Mouse (Mus musculus) hindbrain, postnatal 0 days (tissue): ENCODE measurements at regions not wholly inside any gene's neighbourhood (a gene's known extent, or its start where the extent isn't known, plus 50 kb on each side); places are given as distances from the start of the nearest gene placed in this dataset.

ENCODE experiments used
- ATAC-seq: fragments of 200-750 bp; cut with Nextera tagmentation; 2 replicates; pipeline ENCODE4 v1.8.0; 2017; ENCODE audit warnings: mild to moderate bottlenecking, moderate TSS enrichment, moderate library complexity
- DNase-seq: peaks from one replicate; pipeline ENCODE4 v3.0.0-alpha.2; 2015; ENCODE audit warnings: low spot score
- H3K27ac ChIP-seq: fragments of 300-500 bp; sonication (generic); 2 replicates; pipeline ENCODE4 v1.5.1; 2014; ENCODE audit warnings: mild to moderate bottlenecking
- H3K27me3 ChIP-seq: fragments of 300-500 bp; sonication (generic); 2 replicates; pipeline ENCODE4 v1.6.1; 2014; ENCODE audit warnings: low read length, mixed read lengths; ENCODE audit not compliant: insufficient read depth
- H3K36me3 ChIP-seq: fragments of 300-500 bp; sonication (generic); 2 replicates; pipeline ENCODE4 v1.6.1; 2014; ENCODE audit warnings: low read length, mixed read lengths; ENCODE audit not compliant: insufficient read depth
- H3K4me1 ChIP-seq: fragments of 300-500 bp; sonication (generic); 2 replicates; pipeline ENCODE4 v1.6.1; 2014; ENCODE audit warnings: antibody characterized with exemption, low read length, mixed read lengths; ENCODE audit not compliant: insufficient read depth
- H3K4me2 ChIP-seq: fragments of 300-500 bp; sonication (generic); 2 replicates; pipeline ENCODE4 v1.6.1; 2014; ENCODE audit warnings: low read depth, mild to moderate bottlenecking, low read length, moderate library complexity, mixed read lengths
- H3K4me3 ChIP-seq: fragments of 300-500 bp; sonication (generic); 2 replicates; pipeline ENCODE4 v1.5.1; 2014; ENCODE audit warnings: low read length
- H3K9ac ChIP-seq: fragments of 300-500 bp; sonication (generic); replicated peaks from 2 replicates; pipeline ENCODE4 v1.6.1; 2014; ENCODE audit warnings: mild to moderate bottlenecking, low read length, moderate library complexity, mixed read lengths
- H3K9me3 ChIP-seq: fragments of 300-500 bp; sonication (generic); 2 replicates; pipeline ENCODE4 v1.6.1; 2016; ENCODE audit warnings: low read length, mixed read lengths
- CTCF ChIP-seq: IDR thresholded peaks from 2 replicates; pipeline ENCODE4 v1.5.1; 2016; ENCODE audit warnings: antibody characterized with exemption, control low read depth, low read depth
- WGBS: fragments of 180-500 bp; shearing (Covaris S2); extraction: QIAGEN DNeasy Blood & Tissue Kit; methylation state at CpG from one replicate; pipeline ENCODE4 v1.1.7; 2014; 5-methylcytosine and 5-hydroxymethylcytosine counted together

GRCm38 (mm10) chr6:31791547-31791946 lies 227.8 kb upstream of the Podxl start:
- Histone ChIP-seq H3K4me2 (no peak overlapping the region), H3K36me3 (no peaks in the 10 kb centered on the region), H3K27me3 (no peaks in the 10 kb centered on the region), H3K4me3 (no peak overlapping the region), H3K4me1 (no peaks in the 10 kb centered on the region), H3K27ac (no peak overlapping the region), H3K9me3 (no peaks in the 10 kb centered on the region), H3K9ac (no peak overlapping the region)
- TF ChIP-seq CTCF = no peak
- WGBS = 91% methylated on average over 7 of the region's 7 CpGs
- DNase-seq (no peak), ATAC-seq (no peak)

- H3K27me3 ChIP-seq = no peaks in the 10 kb centered on the region
- H3K4me1 ChIP-seq = no peaks in the 10 kb centered on the region
- H3K36me3 ChIP-seq = no peaks in the 10 kb centered on the region
- 39% methylated on average over 2 of the region's 2 CpGs for WGBS
- no peak for ATAC-seq
- DNase-seq = peak; percentile 43
- H3K9me3 ChIP-seq = no peaks in the 10 kb centered on the region
- H3K4me3 ChIP-seq = no peak overlapping the region
- no peak overlapping the region for H3K4me2 ChIP-seq
- no peak for TF ChIP-seq CTCF
- no peak overlapping the region for H3K27ac ChIP-seq
- no peak overlapping the region for H3K9ac ChIP-seq
Measured at GRCm38 (mm10) chr6:31790906-31791305, 227.1 kb upstream of the Podxl start.

- TF ChIP-seq CTCF = no peak
- H3K9me3 ChIP-seq = peaks cover 4% of the 10 kb centered on the region; the same call in 1 of the 2 replicates
- 52% methylated on average over 3 of the region's 3 CpGs for WGBS
- no peaks in the 10 kb centered on the region for H3K27me3 ChIP-seq
- no peaks in the 10 kb centered on the region for H3K4me1 ChIP-seq
- no peak for ATAC-seq
- H3K4me2 ChIP-seq = no peak overlapping the region
- no peak overlapping the region for H3K9ac ChIP-seq
- no peak overlapping the region for H3K27ac ChIP-seq
- no peak for DNase-seq
- H3K36me3 ChIP-seq = no peaks in the 10 kb centered on the region
- H3K4me3 ChIP-seq = no peak overlapping the region
Measured at GRCm38 (mm10) chr6:31776841-31777240, 213.1 kb upstream of the Podxl start.

GRCm38 (mm10) chr6:31771916-31772315 lies 208.1 kb upstream of the Podxl start:
- Histone ChIP-seq H3K9me3 (peaks cover 4% of the 10 kb centered on the region; the same call in 1 of the 2 replicates), H3K36me3 (no peaks in the 10 kb centered on the region), H3K27me3 (no peaks in the 10 kb centered on the region), H3K4me2 (no peak overlapping the region), H3K9ac (no peak overlapping the region), H3K4me3 (no peak overlapping the region), H3K27ac (no peak overlapping the region), H3K4me1 (no peaks in the 10 kb centered on the region)
- DNase-seq (no peak), ATAC-seq (no peak)
- TF ChIP-seq CTCF = no peak
- 93% methylated on average over 2 of the region's 2 CpGs for WGBS

GRCm38 (mm10) chr6:31745589-31745988 lies 181.8 kb upstream of the Podxl start:
- WGBS = 23% methylated on average over 1 of the region's 1 CpGs
- Histone ChIP-seq H3K9ac (no peak overlapping the region), H3K4me3 (no peak overlapping the region), H3K27me3 (no peaks in the 10 kb centered on the region), H3K4me2 (no peak overlapping the region), H3K36me3 (no peaks in the 10 kb centered on the region), H3K4me1 (no peaks in the 10 kb centered on the region), H3K9me3 (no peaks in the 10 kb centered on the region), H3K27ac (no peak overlapping the region)
- TF ChIP-seq CTCF = no peak
- DNase-seq (peak; percentile 39), ATAC-seq (no peak)

- H3K4me2 ChIP-seq = no peak overlapping the region
- DNase-seq = no peak
- no peak overlapping the region for H3K4me3 ChIP-seq
- H3K9me3 ChIP-seq = no peaks in the 10 kb centered on the region
- no peaks in the 10 kb centered on the region for H3K4me1 ChIP-seq
- H3K9ac ChIP-seq = no peak overlapping the region
- H3K27ac ChIP-seq = no peak overlapping the region
- 85% methylated on average over 4 of the region's 4 CpGs for WGBS
- no peak for ATAC-seq
- no peaks in the 10 kb centered on the region for H3K36me3 ChIP-seq
- no peaks in the 10 kb centered on the region for H3K27me3 ChIP-seq
- TF ChIP-seq CTCF = no peak
Measured at GRCm38 (mm10) chr6:31731391-31731790, 167.6 kb upstream of the Podxl start.

- DNase-seq (no peak), ATAC-seq (0 out of 2 replicates have a peak, but pooled peaks have one; percentile 15)
- H3K9me3 ChIP-seq = no peaks in the 10 kb centered on the region
- H3K36me3 ChIP-seq = no peaks in the 10 kb centered on the region
- no peak overlapping the region for H3K4me3 ChIP-seq
- H3K27ac ChIP-seq = no peak overlapping the region
- H3K4me1 ChIP-seq = no peaks in the 10 kb centered on the region
- H3K4me2 ChIP-seq = no peak overlapping the region
- no peak overlapping the region for H3K9ac ChIP-seq
- H3K27me3 ChIP-seq = no peaks in the 10 kb centered on the region
- WGBS = 29% methylated on average over 9 of the region's 9 CpGs
- TF ChIP-seq CTCF = no peak
Measured at GRCm38 (mm10) chr6:31719614-31720013, 155.8 kb upstream of the Podxl start.
